Mouse (Mus musculus) MEL-GATA-1-ER (cell line): ENCODE measurements around the gene Jak2.

Experiments used
- DNase-seq: peaks from one replicate; pipeline ENCODE4 v3.0.0-alpha.2; 2012; ENCODE audit warnings: low read depth; ENCODE audit errors: extremely low read depth

Jak2 gene

DNA sequence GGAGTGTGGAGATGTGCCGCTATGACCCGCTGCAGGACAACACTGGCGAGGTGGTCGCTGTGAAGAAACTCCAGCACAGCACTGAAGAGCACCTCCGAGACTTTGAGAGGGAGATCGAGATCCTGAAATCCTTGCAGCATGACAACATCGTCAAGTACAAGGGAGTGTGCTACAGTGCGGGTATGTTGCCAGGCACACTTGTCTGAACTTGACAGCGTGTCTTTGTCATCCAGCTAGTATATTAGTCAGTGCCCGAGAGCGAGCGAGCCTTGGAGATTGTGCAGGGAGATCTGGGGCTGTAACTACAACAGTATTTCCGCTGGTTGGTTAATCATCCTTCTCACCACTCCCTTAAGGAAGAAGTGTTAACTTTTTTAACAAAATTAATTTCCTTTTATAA is 49.3 kb downstream of the Jak2 start:
- DNase-seq: no peak

DNA sequence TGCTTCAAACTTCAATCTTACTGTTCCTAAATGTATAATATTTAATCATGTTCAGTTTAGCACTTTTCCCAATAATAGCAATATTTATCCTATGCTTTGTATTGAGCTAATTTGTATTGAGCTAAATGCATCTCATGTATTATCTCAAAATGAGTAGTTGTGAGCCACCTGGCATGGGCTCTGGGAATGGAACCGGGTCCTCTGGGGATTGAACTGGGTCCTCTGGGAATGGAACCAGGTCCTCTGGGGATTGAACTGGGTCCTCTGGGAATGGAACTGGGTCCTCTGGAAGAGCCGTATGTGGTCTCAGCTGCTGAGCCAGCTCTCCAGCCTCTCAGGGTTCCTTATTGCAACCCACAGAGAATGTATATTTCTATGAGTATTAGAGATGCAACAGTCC is 50.5 kb downstream of the Jak2 start:
- no peak for DNase-seq

DNA sequence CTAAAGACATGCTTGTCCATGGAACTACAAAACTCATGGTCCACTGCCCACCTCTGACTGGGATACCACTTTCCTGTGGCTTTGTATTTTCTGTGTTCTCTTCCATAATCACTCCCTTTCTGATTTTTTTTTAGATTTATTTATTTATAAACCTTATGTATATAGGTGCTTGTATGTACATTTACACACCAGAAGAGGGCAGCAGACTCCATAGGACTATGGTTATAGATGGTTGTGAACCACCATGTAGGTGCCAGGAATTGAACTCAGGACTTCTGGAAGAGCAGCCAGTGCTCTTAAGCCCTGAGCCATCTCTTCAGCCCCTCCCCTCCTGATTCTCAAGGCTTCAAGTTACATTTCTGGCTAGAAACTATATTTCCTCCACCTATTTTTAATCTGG is 57.2 kb downstream of the Jak2 start:
- peak; percentile 25 for DNase-seq

DNA sequence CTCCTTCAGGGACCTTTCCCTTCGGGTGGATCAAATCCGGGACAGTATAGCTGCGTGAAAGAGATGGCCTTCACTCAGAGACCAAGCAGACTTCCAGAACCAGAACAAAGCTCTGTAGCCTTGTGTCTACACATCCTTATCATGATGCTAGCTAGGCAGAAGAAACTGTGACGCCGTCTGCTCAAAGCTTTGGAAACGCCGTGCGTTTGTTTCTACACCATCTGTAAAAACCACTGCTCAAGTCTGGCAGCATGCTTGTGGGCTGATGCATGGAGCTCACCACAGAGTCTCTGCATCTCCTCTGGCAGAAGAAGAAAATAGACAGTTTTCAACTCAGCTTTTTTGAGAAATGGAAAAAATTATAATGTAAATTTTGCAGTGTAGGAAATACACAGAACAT is 60.2 kb downstream of the Jak2 start:
- DNase-seq: no peak

DNA sequence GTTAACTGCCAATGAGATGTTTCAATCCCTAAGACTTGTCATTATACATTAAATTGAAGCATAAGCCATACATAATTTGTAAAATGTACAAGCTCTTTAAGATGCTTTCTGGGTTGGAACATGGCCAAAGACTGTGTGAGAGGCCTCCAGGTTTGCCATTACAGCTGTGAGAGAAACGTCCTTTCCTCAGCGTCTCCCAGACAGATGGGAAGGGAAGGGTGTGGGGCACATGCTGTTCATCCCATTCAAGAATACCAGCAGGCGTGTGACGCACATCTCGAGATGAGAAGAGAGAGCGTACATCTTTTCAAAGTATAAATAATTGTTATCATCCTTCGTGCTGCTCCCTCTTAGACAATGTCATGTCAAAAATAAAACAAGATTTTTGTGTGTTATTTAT is 61.0 kb downstream of the Jak2 start:
- no peak for DNase-seq

DNA sequence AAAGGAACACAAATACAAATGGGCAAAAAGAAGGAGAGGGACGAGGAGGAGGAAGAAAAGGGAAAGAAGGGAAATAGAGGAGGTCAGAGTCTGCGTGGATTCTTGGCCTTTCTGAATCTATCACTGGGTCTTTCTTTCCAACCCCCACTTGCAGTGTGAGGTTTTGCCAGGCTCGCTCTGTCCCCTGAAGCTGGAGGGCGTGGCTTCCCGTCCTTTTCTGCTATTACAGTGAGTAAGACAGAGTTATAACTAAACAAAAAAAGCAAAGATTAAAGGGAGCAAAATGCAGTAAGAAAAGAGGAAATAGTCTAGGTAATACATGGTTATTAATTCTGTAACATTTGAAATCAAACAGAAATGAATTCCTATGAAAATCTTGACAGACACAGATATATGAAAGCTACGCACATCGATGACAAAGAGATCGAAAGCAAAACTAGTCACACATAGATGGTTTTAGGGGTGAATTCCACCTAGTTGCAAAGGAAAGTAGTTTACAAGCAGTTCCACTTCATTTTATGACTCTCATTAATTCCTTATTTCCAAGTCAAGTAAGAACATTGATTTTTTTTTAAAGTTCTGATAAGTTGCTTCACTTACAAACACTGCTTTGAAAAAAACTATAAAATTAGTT is 71.9 kb downstream of the Jak2 start:
- DNase-seq: peak; percentile 70

DNA sequence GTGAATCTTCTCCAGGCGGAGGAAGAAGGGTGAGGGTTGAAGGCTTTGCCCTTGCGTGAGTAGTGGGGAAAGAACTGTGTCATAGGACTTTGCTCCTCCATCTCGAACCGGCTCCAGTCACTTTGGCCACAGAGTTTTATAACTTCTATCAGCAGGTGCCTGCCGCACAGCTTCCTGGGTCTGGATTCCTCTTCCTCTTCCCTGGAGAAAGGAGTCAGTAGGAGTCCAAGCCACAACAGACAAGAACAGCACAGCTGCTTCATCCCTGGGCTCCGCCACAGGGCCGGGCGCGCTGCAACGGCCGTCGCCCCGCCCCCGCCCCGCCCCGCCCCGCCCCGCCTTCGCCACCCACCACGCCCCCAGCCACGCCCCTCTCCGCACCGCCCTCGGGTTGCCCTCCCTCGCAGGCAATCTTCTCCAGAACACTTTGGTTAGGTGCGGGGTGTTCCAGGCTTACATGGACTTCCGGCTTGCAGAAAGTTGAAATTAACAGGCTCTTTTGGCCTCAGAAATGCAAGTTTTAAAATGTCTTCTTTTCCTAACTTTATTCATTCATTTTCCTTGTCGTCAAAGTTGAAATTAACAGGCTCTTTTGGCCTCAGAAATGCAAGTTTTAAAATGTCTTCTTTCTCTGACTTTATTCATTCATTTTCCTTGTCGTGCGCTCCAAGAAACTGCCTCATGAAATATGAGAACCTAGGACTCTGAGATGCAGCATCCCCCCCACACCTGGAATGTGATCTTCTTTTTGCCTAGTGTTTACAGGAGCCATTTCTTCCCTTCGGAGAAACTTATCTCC is 73.6 kb downstream of the Jak2 start, which contains the start of gene Insl6:
TSS of gene Insl6 (minus strand) at position 304 of the 799 bp plus-strand sequence.
- DNase-seq: peak; percentile 82

DNA sequence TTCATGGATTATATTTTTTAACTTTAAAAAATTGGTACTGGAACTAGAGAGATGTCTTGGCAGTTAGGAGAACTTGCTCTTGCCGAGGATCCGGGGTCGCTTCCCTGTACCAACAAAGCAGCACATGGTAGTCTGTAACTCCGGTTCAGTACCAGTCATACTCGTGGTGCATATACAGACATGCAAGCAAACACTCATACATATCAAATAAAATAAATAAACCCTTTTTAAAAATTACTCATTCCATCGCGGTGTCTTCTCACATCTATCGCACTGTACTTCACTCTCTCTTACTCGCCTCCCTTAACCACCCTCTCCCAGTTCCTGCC is 74.2 kb downstream of the Jak2 start:
- DNase-seq: no peak

DNA sequence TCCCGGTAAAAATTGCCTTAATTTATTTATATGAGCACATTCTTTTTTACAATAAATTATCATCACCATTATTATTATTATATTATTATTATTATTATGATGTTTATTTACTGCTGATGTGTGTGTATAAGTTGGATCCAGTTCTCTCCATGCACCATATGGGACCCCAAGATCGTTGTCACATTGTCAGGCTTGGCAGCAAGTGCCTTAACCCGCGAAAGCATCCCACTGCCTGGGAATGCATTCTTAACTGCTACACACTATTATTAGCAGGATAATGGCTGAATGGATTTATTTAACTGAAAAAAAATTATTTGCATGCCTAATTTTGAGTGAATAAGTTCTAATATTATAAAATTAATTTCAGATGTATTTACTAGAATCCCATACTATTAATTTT is 74.8 kb downstream of the Jak2 start:
- DNase-seq: no peak

DNA sequence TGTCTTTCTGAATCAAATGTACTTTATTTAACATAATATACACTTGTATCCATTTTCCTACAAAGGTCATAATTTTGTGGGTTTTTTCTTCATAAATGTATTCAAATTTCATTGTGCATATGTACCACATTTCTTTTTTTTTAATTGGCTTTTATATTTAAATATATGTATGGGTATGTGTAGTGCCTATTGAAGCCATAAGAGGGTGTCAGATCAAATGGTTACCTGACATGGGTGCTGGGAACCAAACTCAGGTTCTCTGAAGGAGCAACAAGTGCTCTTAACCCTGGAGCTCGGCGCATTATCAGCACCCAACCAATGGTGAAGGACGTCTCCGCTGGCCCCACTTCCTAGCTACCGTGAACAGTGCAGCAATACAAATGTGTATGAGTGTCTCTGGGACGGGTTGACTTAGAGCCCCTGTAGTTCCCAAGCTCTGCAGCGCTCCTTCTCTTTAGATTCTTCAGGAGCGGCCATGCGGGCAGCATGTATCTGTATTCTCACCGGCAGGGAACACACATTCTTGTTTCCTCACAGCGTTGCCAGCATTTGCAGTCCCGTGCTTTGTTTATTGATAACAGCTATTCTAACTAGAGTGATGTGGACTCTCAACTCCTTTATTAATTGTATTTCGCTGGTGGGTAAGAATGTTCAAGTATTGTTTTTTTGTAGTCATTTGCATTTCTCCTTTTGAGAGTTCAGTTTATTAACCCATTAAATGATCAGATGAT is 75.4 kb downstream of the Jak2 start:
- DNase-seq: peak; percentile 45

DNA sequence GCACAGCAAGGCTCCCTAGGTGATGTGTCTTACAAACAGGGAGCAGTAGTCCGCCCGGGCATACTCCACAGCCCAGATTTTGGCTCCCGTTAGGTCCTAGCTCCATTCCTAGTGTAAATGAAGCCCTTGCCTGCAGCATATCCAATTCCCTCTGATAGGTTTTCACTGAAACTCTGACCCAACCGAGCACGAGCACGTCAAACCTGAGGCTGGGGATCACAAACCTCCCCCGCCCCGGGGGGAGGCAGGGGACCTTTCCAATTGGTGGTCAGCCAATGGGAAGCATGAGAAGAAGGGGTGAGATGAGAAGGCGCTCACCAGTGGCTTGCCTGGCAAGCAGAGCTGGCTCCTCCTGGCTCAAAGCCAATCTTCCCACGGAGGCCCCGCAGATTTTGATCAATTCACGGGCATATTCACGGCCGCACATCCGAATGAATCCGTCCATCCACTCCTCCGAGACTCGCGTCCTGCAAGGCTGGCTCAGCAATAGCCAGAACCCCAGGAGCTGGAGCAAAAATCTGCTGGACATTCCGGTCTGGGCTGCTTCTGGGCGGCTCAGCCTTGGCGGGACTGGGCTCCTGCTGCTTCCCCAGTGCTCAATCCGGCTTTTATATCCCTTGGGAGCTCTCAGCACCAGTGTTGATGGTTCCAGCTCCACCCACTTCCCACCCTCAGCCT is 82.6 kb downstream of the Jak2 start, which contains the start of gene Rln1:
TSS of gene Rln1 (minus strand) at position 603 of the 678 bp plus-strand sequence.
- no peak for DNase-seq

DNA sequence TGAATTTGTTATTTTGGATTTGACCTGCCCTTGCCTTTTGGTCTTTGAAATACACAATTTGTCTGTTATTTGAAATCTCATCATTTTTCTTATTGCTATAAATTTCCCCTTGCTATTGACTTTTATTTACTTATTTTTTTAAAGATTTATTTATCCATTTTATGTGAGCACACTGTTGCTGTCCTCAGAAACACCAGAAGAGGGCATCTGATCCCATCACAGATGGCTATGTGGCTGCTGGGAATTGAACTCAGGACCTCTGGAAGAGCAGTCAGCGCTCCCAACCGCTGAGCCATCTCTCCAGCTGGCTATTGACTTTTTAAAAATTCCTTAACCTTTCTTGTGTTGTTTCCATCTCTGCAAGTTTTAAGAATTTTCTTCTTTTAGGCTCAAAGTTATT is 85.0 kb downstream of the Jak2 start:
- DNase-seq: no peak

DNA sequence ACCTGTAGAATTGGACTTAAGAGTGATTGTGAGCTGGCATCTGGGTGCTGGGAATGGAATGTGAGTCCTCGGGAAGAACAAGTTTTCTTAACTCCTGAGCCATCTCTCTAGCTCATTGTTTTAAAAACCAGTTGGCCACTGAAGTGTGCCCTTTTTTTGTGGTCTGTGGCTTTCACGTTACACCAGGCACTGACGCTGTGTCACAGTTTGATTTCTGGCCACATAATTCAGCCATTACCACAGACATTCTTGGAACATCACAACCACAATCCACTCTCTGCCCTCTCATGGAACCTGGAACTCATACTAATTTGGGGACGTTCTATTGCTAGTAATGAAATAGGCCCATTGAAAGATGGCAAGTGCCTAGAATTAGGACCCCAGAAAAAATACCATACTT is 89.4 kb downstream of the Jak2 start:
- no peak for DNase-seq

DNA sequence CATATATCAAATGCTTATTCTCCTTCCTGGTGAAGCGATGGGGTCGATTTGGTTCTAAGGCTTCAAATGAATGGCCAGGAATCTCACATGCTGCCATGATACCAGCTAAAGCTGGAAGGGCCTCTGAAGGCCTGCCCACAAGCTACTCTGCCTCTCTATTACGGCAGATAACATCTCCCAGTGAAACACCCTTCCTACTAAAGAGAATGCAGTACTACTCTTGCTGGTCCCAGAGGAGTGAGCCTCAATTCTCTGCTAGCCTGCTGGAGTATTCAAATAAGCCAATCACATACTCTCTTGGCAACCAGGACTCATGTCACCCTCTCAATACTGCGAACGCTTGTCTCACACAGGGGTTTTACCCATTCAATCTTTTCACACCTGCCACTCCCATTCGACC is 90.7 kb downstream of the Jak2 start:
- no peak for DNase-seq

DNA sequence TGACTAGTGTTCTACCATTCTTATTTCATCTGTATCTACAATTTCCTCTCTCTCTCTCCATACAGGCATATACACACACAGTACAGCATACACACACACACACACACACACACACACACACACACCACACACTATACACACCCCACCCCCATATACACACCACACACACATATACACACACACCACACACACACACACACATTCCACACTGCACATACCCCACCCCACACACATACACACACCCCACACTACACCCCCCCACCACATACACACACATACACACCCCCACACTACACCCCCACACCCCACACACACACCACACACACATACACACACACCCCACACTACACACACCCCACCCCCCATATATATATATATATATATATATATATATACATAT is 93.2 kb downstream of the Jak2 start:
- no peak for DNase-seq

DNA sequence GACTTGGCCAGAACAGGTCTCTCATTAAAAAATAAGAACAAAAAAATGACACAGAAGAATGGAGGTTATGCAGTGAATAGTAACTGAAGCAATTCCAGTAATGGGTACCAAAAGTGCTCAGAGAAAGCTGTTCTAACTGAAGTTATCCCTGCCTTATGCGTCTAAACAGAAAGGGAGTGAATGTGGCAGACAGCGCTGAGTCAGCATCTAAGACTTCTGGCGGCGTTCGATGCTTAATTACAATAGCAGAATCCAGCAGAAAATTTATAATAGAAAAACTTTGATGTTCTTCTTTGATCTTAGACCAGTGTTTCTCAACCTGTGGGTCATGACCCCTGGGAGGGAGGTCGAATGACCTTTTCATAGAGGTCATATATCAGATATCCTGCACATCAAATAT is 94.0 kb downstream of the Jak2 start:
- no peak for DNase-seq

DNA sequence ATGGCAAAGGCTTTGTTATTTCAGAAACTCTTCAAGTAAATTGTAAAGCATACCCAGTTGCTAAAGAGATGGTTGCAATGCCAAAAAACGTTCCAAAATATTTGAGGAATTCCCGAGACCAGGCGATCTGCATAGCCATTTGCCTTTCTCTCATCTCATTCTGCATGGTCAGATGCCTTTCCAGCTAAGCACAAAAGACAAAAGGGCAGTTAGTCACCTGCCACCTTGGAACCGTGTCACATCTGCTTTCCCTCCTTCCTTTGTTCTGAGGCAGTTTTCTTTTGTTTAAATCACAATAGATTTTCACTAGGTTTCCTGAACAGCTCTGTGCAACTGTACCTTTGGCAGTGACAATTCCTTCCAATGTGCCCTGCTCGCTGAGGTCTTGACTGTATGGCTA is 99.4 kb downstream of the Jak2 start:
- no peak for DNase-seq

DNA sequence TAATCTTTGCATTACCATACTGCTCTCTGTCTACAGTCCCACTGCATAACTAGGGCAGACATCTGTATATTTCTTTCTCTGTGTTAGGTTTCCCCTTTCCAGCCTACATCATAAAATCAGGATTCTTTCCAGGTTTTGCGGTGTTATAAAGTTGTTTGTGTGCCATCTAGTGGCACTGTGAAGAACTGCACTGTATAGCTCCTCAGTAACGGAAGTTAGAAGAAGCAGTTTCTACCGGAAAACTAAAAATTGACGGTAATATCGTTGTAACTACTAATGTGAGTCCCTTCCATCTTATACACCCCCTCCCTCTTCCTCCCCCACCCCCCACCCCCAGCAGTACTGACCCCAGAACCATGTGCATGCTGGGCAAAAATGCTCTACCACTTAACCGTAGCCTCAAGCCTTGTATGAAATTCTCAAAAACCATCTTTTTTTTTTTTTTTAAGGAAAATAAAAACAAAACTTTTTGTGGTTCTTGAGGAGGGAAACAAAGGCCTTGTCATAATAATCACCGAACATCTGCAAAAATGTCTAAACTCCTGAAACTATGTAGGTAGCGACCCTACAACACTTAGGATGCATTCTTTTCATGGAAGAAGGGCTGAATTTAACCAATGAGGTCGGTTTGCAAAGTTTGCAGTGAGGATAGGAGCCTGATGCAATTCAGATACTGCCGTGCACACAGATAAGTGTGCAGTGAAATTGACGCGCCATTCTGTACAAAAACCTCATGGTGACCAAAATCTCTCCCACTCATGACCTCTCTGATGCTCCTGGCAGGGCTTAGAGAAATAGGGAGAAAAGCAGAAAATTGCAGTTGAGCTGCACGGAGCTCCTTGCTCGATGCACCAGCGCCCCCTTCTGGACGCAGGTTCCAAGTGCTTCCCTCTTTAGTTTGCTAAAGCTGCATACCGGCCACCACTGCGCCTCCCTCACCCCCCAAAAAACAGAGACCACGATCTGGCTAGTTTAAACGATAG is 103.6 kb downstream of the Jak2 start:
- peak; percentile 93 for DNase-seq

DNA sequence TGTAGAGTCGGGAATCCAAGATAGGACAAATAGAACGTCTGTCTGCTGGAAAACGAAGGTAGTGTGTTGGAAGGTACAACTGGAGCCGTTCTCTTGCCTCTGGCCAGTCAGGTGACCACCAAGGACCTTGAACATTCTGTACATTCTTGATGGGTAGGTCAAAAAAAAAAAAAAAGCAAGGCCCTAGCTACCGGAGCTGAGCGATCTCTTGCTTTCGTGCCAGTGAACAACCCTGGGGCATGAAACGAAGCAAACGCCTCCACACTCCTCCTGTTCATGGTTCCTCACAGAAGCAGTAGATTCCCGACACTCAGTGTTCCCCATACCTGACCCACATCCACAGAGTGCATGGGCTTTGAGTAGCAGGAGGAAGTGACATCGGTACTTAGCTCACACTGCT is 104.7 kb downstream of the Jak2 start:
- DNase-seq: no peak

DNA sequence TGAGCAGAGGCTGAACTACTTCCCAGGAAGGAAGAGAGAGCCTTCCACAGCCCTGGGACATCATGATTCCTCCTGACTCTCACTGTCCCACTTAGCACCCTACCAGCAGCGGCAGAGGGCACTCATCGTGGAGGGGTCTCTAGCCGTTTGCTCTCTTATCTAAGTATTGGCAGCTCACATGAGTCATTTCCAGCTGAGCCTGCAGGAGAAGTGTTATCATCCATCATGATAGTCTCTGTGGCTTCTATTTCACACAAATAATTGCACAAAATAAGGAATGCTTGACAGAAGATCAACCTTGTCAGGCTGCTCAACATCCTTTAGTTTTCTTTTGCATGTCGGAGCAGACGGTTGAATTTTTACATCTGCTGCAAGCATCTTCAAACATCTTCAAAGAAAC is 108.6 kb downstream of the Jak2 start:
- peak; percentile 62 for DNase-seq
